Mouse (Mus musculus) ES-Bruce4 (cell line): ENCODE measurements at regions not wholly inside any gene's neighbourhood (a gene's known extent, or its start where the extent isn't known, plus 50 kb on each side); places are given as distances from the start of the nearest gene placed in this dataset.

Experiments used
- CTCF ChIP-seq: IDR thresholded peaks from one replicate; pipeline ENCODE4 v1.8.1; 2011; ENCODE audit warnings: low read depth, low read length
- EP300 ChIP-seq: IDR thresholded peaks from 2 replicates; pipeline ENCODE4 v1.6.1; 2011; ENCODE audit warnings: low read depth, low read length; ENCODE audit not compliant: insufficient read depth

- TF ChIP-seq CTCF, result no peak
- no peak for TF ChIP-seq EP300
These were observed 113.5 kb upstream of the Lef1 start for GRCm38 (mm10) chr3:130996786-130997185.
